Comparison of ENCODE assay signal across 9 mouse cellular contexts in genomic region chr11:112784903-112785381, GRCm38 (mm10). TPM values are rescaled to one million over a fixed set of nuclear protein-coding genes. Genes with fewer than 3 reads are reported as not detected.
DNase-seq lines count a peak whose midpoint lies in the region; ATAC-seq lines count a peak whose summit lies in the region.
"Had no signal": no experiment of that assay in that cellular context is flagged by ENCODE, and none has a peak within 500 bp of the region (broad histone marks: within the 10 kb centered on the region; RNA-seq: fewer than 3 reads in every experiment).

No protein-coding gene starts in this region.

- DNase-seq in heart, postnatal 36 days, result no peak
- DNase-seq in Muller cell, postnatal 12 days (ENCODE audit: inconsistent ontology term), result peak; percentile 62
- peak; percentile 64 for DNase-seq in limb, embryonic 10.5 days (ENCODE audit: low spot score)
- DNase-seq in neural tube, embryonic 11.5 days (ENCODE audit: low spot score), result peak; percentile 67
- no peak for DNase-seq in thymus, postnatal 14 days

- H3K9me3 ChIP-seq in heart, embryonic 13.5 days, result no peaks in the 10 kb centered on the region
- H3K9me3 ChIP-seq in forebrain, embryonic 16.5 days (ENCODE audit: control insufficient read depth, low read length), result no peaks in the 10 kb centered on the region
- no peaks in the 10 kb centered on the region for H3K9me3 ChIP-seq in limb, embryonic 10.5 days (replicated peaks)
- H3K9me3 ChIP-seq in neural tube, embryonic 11.5 days (ENCODE audit: control insufficient read depth, low read length), result no peaks in the 10 kb centered on the region

- peaks cover 67% of the 10 kb centered on the region for H3K27me3 ChIP-seq in heart, embryonic 13.5 days (replicated peaks)
- no peaks in the 10 kb centered on the region for H3K27me3 ChIP-seq in forebrain, embryonic 16.5 days (replicated peaks; ENCODE audit: control insufficient read depth, insufficient read depth, low read length)
- H3K27me3 ChIP-seq in limb, embryonic 10.5 days (ENCODE audit: low read depth, poor library complexity, severe bottlenecking), result peaks cover 15% of the 10 kb centered on the region
- H3K27me3 ChIP-seq in neural tube, embryonic 11.5 days (ENCODE audit: control insufficient read depth, insufficient read depth, low read length), result no peaks in the 10 kb centered on the region

- peak overlapping the region; percentile 87 for H3K9ac ChIP-seq in heart, embryonic 13.5 days
- peak overlapping the region; percentile 56 for H3K9ac ChIP-seq in forebrain, embryonic 16.5 days (replicated peaks; ENCODE audit: low read depth, low read length)
- peak overlapping the region; percentile 84 for H3K9ac ChIP-seq in neural tube, embryonic 11.5 days (ENCODE audit: low read length)

- peak overlapping the region; percentile 70 for H3K4me3 ChIP-seq in heart, embryonic 13.5 days
- peak overlapping the region; percentile 58 for H3K4me3 ChIP-seq in forebrain, embryonic 16.5 days (replicated peaks; ENCODE audit: low read length)
- peak overlapping the region; percentile 78 for H3K4me3 ChIP-seq in limb, embryonic 10.5 days
- peak overlapping the region; percentile 66 for H3K4me3 ChIP-seq in neural tube, embryonic 11.5 days (ENCODE audit: low read depth, low read length)

- peaks cover 42% of the 10 kb centered on the region for H3K4me1 ChIP-seq in heart, embryonic 13.5 days
- H3K4me1 ChIP-seq in forebrain, embryonic 16.5 days (replicated peaks; ENCODE audit: control insufficient read depth, insufficient read depth, low read length), result peaks cover 40% of the 10 kb centered on the region
- H3K4me1 ChIP-seq in limb, embryonic 10.5 days, result peaks cover 80% of the 10 kb centered on the region
- peaks cover 30% of the 10 kb centered on the region for H3K4me1 ChIP-seq in neural tube, embryonic 11.5 days (ENCODE audit: control insufficient read depth, insufficient read depth, low read length)

- under 1% methylated on average over 33 of the region's 34 CpGs for WGBS in heart, embryonic 13.5 days
- under 1% methylated on average over 33 of the region's 34 CpGs for WGBS in forebrain, embryonic 16.5 days
- 3% methylated on average over 34 of the region's 34 CpGs for WGBS in limb, embryonic 10.5 days
- WGBS in neural tube, embryonic 11.5 days, result under 1% methylated on average over 26 of the region's 34 CpGs

- ATAC-seq in heart, embryonic 13.5 days (ENCODE audit: extremely low read depth, insufficient number of reproducible peaks, low FRiP score, low TSS enrichment), result no peak
- peak; percentile 27 for ATAC-seq in forebrain, embryonic 16.5 days
- peak; percentile 17; the same call in 1 of the 2 replicates for ATAC-seq in neural tube, embryonic 11.5 days (ENCODE audit: insufficient read depth, low FRiP score, low TSS enrichment)
- ATAC-seq in activated CD4-positive, CD25-positive, alpha-beta regulatory T cell, adult 4 months, result no peak

- peak overlapping the region; percentile 89 for H3K4me2 ChIP-seq in heart, embryonic 13.5 days
- peak overlapping the region; percentile 80 for H3K4me2 ChIP-seq in forebrain, embryonic 16.5 days (ENCODE audit: low read length)
- peak overlapping the region; percentile 99 for H3K4me2 ChIP-seq in neural tube, embryonic 11.5 days (ENCODE audit: low read depth)

- no peaks in the 10 kb centered on the region for H3K36me3 ChIP-seq in heart, embryonic 13.5 days
- H3K36me3 ChIP-seq in forebrain, embryonic 16.5 days (ENCODE audit: control insufficient read depth, insufficient read depth), result no peaks in the 10 kb centered on the region
- H3K36me3 ChIP-seq in limb, embryonic 10.5 days, result peaks cover 21% of the 10 kb centered on the region
- 0 out of 2 replicates have a peak, but pooled peaks cover 2% of the 10 kb centered on the region for H3K36me3 ChIP-seq in neural tube, embryonic 11.5 days (ENCODE audit: control insufficient read depth, insufficient read depth, low read length)

- 0 out of 2 replicates have a peak overlapping the region, but pooled peaks have one; percentile 39 for H3K27ac ChIP-seq in heart, embryonic 13.5 days (replicated peaks)
- peak overlapping the region; percentile 53 for H3K27ac ChIP-seq in forebrain, embryonic 16.5 days (ENCODE audit: low read length)
- peak overlapping the region; percentile 93 for H3K27ac ChIP-seq in limb, embryonic 10.5 days
- H3K27ac ChIP-seq in neural tube, embryonic 11.5 days (ENCODE audit: low read depth, low read length), result peak overlapping the region; percentile 77

- intact Hi-C loops in heart, postnatal 36 days (cut with DNase I), result no loop called here

RNA-seq across cellular contexts. Expression of gene Sox9, which starts 2.9 kb away (rescaled TPM):
- 25.6 and 27.8 TPM in 2 replicates for polyA plus RNA-seq in heart, embryonic 13.5 days (2015; fragmentation: Nextera tagmentation; extraction: Ambion mirVana)
- total RNA-seq in heart, postnatal 36 days (2021), result 1 to 10 TPM; 1.8 to 2.6 TPM
- polyA plus RNA-seq in forebrain, embryonic 16.5 days (2015; fragmentation: Nextera tagmentation; extraction: Ambion mirVana), result 48.4 and 60.3 TPM in 2 replicates
- polyA plus RNA-seq in limb, embryonic 10.5 days (2016; fragmentation: Nextera tagmentation; extraction: Ambion mirVana), result 85.1 and 169 TPM in 2 replicates
- 161 and 164 TPM in 2 replicates for polyA plus RNA-seq in neural tube, embryonic 11.5 days (2014; fragmentation: Nextera tagmentation; extraction: Ambion mirVana)
- polyA plus RNA-seq in activated CD4-positive, CD25-positive, alpha-beta regulatory T cell, adult 4 months (2017; shearing (Covaris generic)), result not detected
- total RNA-seq: hematopoietic stem cell, adult 5-6 weeks had no signal

Comparison
In these comparisons a context has a peak if more than half of its experiments do, and no peak if none do; other contexts are left out.
1. ATAC-seq: peak in forebrain, embryonic 16.5 days (single experiment) and neural tube, embryonic 11.5 days (single experiment); none in heart, embryonic 13.5 days (single experiment) and activated CD4-positive, CD25-positive, alpha-beta regulatory T cell, adult 4 months (single experiment).
2. H3K27ac ChIP-seq: peak in every context shown above with its lines; median percentile 93 in limb, embryonic 10.5 days; 77 in neural tube, embryonic 11.5 days; 53 in forebrain, embryonic 16.5 days; 39 in heart, embryonic 13.5 days.
3. DNase-seq: peak in Muller cell, postnatal 12 days (single experiment), limb, embryonic 10.5 days (single experiment) and neural tube, embryonic 11.5 days (single experiment); none in heart, postnatal 36 days (0 of 2) and thymus, postnatal 14 days (single experiment).
4. RNA of gene Sox9, which starts 2.9 kb away (polyA plus RNA-seq): 85.1 to 169 TPM in limb, embryonic 10.5 days, 161 to 164 TPM in neural tube, embryonic 11.5 days, 48.4 to 60.3 TPM in forebrain, embryonic 16.5 days and 25.6 to 27.8 TPM in heart, embryonic 13.5 days; not detected in activated CD4-positive, CD25-positive, alpha-beta regulatory T cell, adult 4 months; every median in the first group is over 10 times any median in the second.
5. Peak in every context shown above with its lines, with median percentiles within 50 percentile points of each other: H3K4me2 ChIP-seq, H3K4me3 ChIP-seq and H3K9ac ChIP-seq.